ENCODE assay signal across 12 mouse cellular contexts in the genomic region with DNA sequence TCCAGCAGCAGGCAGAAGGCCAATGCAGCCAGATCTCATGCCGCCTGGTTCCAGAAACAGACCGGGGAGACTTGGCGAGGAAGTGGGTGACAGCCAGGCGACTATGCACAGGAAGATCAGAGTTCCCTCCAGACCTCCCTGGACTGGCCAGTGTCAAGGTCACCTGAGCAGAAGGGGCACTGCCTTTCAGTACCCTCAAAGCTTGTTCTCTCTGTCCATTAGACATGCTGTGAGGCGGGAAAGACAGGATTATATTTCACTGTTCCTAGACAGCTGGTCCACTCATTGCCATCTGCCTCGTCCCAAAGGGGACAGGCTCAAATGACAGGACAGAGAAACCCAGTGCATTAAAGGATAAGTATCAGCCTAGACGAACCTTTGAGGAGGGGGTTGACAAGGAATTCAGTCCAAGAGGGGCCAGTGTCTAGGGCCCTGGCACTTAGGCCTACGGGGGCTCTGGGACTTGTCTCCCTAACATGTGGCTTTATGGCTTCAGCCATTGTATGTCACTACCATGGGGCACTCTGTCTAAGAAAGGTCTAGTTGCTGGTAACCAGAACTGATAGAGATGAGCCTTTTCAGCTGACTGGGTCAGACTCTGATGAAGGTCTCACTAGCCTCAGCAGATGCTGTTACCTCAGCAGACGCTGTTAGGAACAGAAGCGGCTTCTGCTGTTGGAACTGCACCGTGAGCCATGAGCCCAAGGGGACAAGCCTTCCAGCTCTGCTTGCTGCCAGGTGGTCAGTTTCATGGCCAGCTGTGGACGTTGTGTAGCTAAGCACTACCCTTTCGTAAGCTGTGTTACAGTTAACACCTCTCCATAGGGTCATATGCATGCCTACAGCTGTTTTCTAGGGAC. TPM values are rescaled to one million over a fixed set of nuclear protein-coding genes. Genes with fewer than 3 reads are reported as not detected.
DNase-seq lines count a peak whose midpoint lies in the region; ATAC-seq and TF ChIP-seq lines count a peak whose summit lies in the region.
"Had no signal": no experiment of that assay in that cellular context is flagged by ENCODE, and none has a peak within 500 bp of the region (broad histone marks: within the 10 kb centered on the region; RNA-seq: fewer than 3 reads in every experiment).

No protein-coding gene starts in this region.

- no peak overlapping the region for H3K4me2 ChIP-seq in neural tube, embryonic 11.5 days (ENCODE audit: low read depth)
- no peak overlapping the region for H3K4me2 ChIP-seq in neural tube, embryonic 15.5 days
- no peak overlapping the region for H3K4me2 ChIP-seq in hindbrain, embryonic 15.5 days

- H3K4me3 ChIP-seq in gastrocnemius, adult 2 months: no peak overlapping the region
- no peak overlapping the region for H3K4me3 ChIP-seq in neural tube, embryonic 11.5 days (ENCODE audit: low read depth, low read length)
- no peak overlapping the region for H3K4me3 ChIP-seq in neural tube, embryonic 15.5 days (replicated peaks)
- H3K4me3 ChIP-seq in hindbrain, embryonic 15.5 days: no peak overlapping the region

- TF ChIP-seq CTCF in gastrocnemius, adult 2 months (IDR thresholded peaks at IDR 0.05): no peak

- H3K9ac ChIP-seq in neural tube, embryonic 11.5 days (ENCODE audit: low read length): no peak overlapping the region
- H3K9ac ChIP-seq in neural tube, embryonic 15.5 days (replicated peaks): no peak overlapping the region
- no peak overlapping the region for H3K9ac ChIP-seq in hindbrain, embryonic 15.5 days
- H3K9ac ChIP-seq: liver, embryonic 14.5 days had no signal

- no peaks in the 10 kb centered on the region for H3K36me3 ChIP-seq in neural tube, embryonic 11.5 days (ENCODE audit: control insufficient read depth, insufficient read depth, low read length)
- no peaks in the 10 kb centered on the region for H3K36me3 ChIP-seq in neural tube, embryonic 15.5 days
- no peaks in the 10 kb centered on the region for H3K36me3 ChIP-seq in hindbrain, embryonic 15.5 days

- intact Hi-C loops in gastrocnemius, adult 2 months (cut with DNase I): loop anchor here (5.0 kb wide), 1 partner anchor 46 kb away; no protein-coding TSS in a partner anchor

- DNase-seq in gastrocnemius, adult 2 months: peak; percentile 68
- DNase-seq in gastrocnemius, postnatal 10 days: no peak
- no peak for DNase-seq in neural tube, embryonic 11.5 days (ENCODE audit: low spot score)
- DNase-seq in skeletal muscle tissue, adult 2 months (ENCODE audit: low read depth, low spot score): peak; percentile 46
- DNase-seq in right cerebral cortex, postnatal 4 days: no peak
- no peak for DNase-seq in spleen, adult 18-20 months
- DNase-seq: adrenal gland, postnatal 36 days; right cerebral cortex, adult 18-20 months had no signal

- no peaks in the 10 kb centered on the region for H3K27me3 ChIP-seq in neural tube, embryonic 11.5 days (ENCODE audit: control insufficient read depth, insufficient read depth, low read length)
- H3K27me3 ChIP-seq in neural tube, embryonic 15.5 days (replicated peaks): no peaks in the 10 kb centered on the region
- no peaks in the 10 kb centered on the region for H3K27me3 ChIP-seq in hindbrain, embryonic 15.5 days

- H3K9me3 ChIP-seq in neural tube, embryonic 11.5 days (ENCODE audit: control insufficient read depth, low read length): no peaks in the 10 kb centered on the region
- no peaks in the 10 kb centered on the region for H3K9me3 ChIP-seq in neural tube, embryonic 15.5 days (replicated peaks)
- H3K9me3 ChIP-seq in hindbrain, embryonic 15.5 days: no peaks in the 10 kb centered on the region

- H3K4me1 ChIP-seq in neural tube, embryonic 11.5 days (ENCODE audit: control insufficient read depth, insufficient read depth, low read length): no peaks in the 10 kb centered on the region; the same call in 1 of the 2 replicates
- H3K4me1 ChIP-seq in neural tube, embryonic 15.5 days: no peaks in the 10 kb centered on the region
- no peaks in the 10 kb centered on the region; the same call in 1 of the 2 replicates for H3K4me1 ChIP-seq in hindbrain, embryonic 15.5 days (replicated peaks)

- peak; percentile 35; the same call in 1 of the 2 replicates for ATAC-seq in neural tube, embryonic 11.5 days (ENCODE audit: insufficient read depth, low FRiP score, low TSS enrichment)
- ATAC-seq in neural tube, embryonic 15.5 days (ENCODE audit: low FRiP score): no peak
- ATAC-seq in hindbrain, embryonic 15.5 days (ENCODE audit: low FRiP score, low read depth): peak; percentile 59; the same call in 1 of the 2 replicates

- H3K27ac ChIP-seq in gastrocnemius, adult 2 months: no peak overlapping the region
- H3K27ac ChIP-seq in neural tube, embryonic 11.5 days (ENCODE audit: low read depth, low read length): no peak overlapping the region
- H3K27ac ChIP-seq in neural tube, embryonic 15.5 days (replicated peaks): no peak overlapping the region
- no peak overlapping the region for H3K27ac ChIP-seq in hindbrain, embryonic 15.5 days (replicated peaks)
- H3K27ac ChIP-seq: liver, embryonic 14.5 days; stomach, postnatal 0 days had no signal

- 65% methylated on average over 13 of the region's 13 CpGs for WGBS in neural tube, embryonic 11.5 days
- WGBS in neural tube, embryonic 15.5 days: 64% methylated on average over 13 of the region's 13 CpGs
- 61% methylated on average over 13 of the region's 13 CpGs for WGBS in hindbrain, embryonic 15.5 days

RNA-seq across cellular contexts. Expression of a gene that starts 40.9 kb away (rescaled TPM):
- total RNA-seq in gastrocnemius, adult 2 months (2021): 10 to 100 TPM; 37.7 to 60.5 TPM
- total RNA-seq in gastrocnemius, postnatal 10 days (2021): 10 to 100 TPM; 31.3 to 31.8 TPM
- 31.0 and 38.8 TPM in 2 replicates for polyA plus RNA-seq in neural tube, embryonic 11.5 days (2014; fragmentation: Nextera tagmentation; extraction: Ambion mirVana)
- 2.9 and 21.3 TPM in 2 replicates for polyA plus RNA-seq in neural tube, embryonic 15.5 days (2015; fragmentation: Nextera tagmentation; extraction: Ambion mirVana)
- 2.7 and 3.1 TPM in 2 replicates for polyA plus RNA-seq in hindbrain, embryonic 15.5 days (2015; fragmentation: Nextera tagmentation; extraction: Ambion mirVana)

Comparison
In these comparisons a context has a peak if more than half of its experiments do, and no peak if none do; other contexts are left out.
1. DNase-seq: peak in gastrocnemius, adult 2 months (single experiment) and skeletal muscle tissue, adult 2 months (single experiment); none in gastrocnemius, postnatal 10 days (single experiment), neural tube, embryonic 11.5 days (single experiment), right cerebral cortex, postnatal 4 days (single experiment) and spleen, adult 18-20 months (0 of 2).